Mouse (Mus musculus) central nervous system, embryonic 11.5 days (tissue): ENCODE results near the gene Robo2. TPM values are rescaled to one million over a fixed set of nuclear protein-coding genes. Genes with fewer than 3 reads are reported as not detected.

Experiments
- polyA plus RNA-seq: library from polyadenylated mRNA; depleted of rRNA; stranded (reverse); fragments of >200 nt; gene quantifications from 2 replicates; pipeline ENCODE4 v1.2.3, GENCODE M21; 2012; rRNA removed

Gene Robo2
- polyA plus RNA-seq, result 22.1 and 32.1 TPM in 2 replicates

DNA sequence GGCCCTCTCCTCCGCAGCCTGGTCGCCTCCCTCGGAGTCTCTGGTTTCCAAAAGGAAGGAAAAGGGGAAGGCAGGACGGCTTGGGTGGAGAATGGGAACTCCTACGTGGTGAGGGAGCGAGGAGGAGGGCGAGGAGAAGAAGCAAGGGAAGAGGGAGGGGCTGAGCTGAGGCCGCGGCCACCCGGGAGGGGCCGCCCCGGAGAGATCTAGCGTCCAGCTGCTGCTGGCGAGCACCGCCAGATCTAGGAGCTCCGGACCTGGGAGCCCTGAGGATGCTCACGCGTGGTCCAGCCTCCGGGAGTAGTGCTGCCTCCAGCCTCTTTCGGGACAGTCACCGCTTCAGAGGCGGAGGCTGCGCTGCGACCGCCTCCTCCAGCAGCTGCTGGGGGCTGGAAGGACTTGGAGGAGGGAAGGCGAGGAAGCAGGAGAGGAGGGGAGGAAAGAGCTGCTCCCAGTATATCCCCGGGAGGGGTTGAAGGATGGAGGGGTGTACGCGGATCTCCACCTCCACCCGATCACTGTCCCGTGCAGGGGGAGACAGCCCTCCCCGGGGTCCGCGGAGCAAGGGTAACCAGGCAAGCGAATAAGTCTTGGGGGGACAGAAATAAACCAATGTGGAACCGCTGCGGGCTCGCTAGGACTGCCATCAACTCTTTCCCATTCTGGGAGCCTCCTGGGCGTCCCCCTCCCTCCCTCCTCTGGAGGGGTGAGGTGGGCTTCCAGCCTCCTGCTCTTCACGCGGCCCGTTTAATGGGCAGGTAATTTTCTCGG lies at the start of gene Robo2:
Gene Robo2 (minus strand): TSS at position 345 of the 771 bp plus-strand sequence.

